Mouse (Mus musculus) ES-E14 (cell line): ENCODE measurements around the gene Nat8f2. TPM values are rescaled to one million over a fixed set of nuclear protein-coding genes. Genes with fewer than 3 reads are reported as not detected.
"Not testable (repeated sequence)": the region's sequence is repeated elsewhere in the genome, so short reads cannot be mapped to it uniquely, and the experiment has no call there.

ENCODE experiments used
- DNase-seq: peaks from one replicate; pipeline ENCODE4 v3.0.0-alpha.2; 2013; ENCODE audit warnings: low read depth, low spot score
- H3K27ac ChIP-seq: 2 replicates; pipeline ENCODE4 v1.5.1; 2012; ENCODE audit warnings: low read depth, mild to moderate bottlenecking, low read length, moderate library complexity, mixed read lengths; ENCODE audit not compliant: poor library complexity, insufficient read depth, severe bottlenecking
- H3K36me3 ChIP-seq: 2 replicates; pipeline ENCODE4 v1.6.1; 2012; ENCODE audit warnings: mild to moderate bottlenecking, low read length, moderate library complexity, mixed read lengths; ENCODE audit not compliant: control insufficient read depth, poor library complexity, insufficient read depth, severe bottlenecking
- H3K4me1 ChIP-seq, 2 experiments: fragments of 150-350 bp in 1 of 2; sonication (generic) in 1 of 2; 2 replicates each; pipeline ENCODE4 v1.6.1; 2012; ENCODE audit warnings: low read length in 2 of 2, mild to moderate bottlenecking in 1 of 2, mixed read lengths in 1 of 2; ENCODE audit not compliant: control insufficient read depth in 2 of 2, insufficient read depth in 2 of 2, poor library complexity in 1 of 2
- H3K4me3 ChIP-seq, 2 experiments: fragments of 150-350 bp in 1 of 2; sonication (generic) in 1 of 2; 2 replicates each; pipeline ENCODE4 v1.5.1; 2012; ENCODE audit warnings: low read length in 2 of 2, low read depth in 1 of 2, mild to moderate bottlenecking in 1 of 2, mixed read lengths in 1 of 2; ENCODE audit not compliant: insufficient read depth in 1 of 2, poor library complexity in 1 of 2, severe bottlenecking in 1 of 2
- H3K9ac ChIP-seq: 2 replicates; pipeline ENCODE4 v1.6.1; 2012; ENCODE audit warnings: low read depth, mild to moderate bottlenecking, low read length, mixed read lengths; ENCODE audit not compliant: poor library complexity, insufficient read depth, severe bottlenecking
- H3K9me3 ChIP-seq: fragments of 150-350 bp; sonication (generic); 2 replicates; pipeline ENCODE4 v1.6.1; 2012; ENCODE audit warnings: low read depth, mild to moderate bottlenecking, low read length; ENCODE audit not compliant: control insufficient read depth, insufficient read depth
- CHD2 ChIP-seq: IDR thresholded peaks from 2 replicates; pipeline ENCODE4 v1.6.1; 2014; ENCODE audit warnings: mild to moderate bottlenecking, low read depth, low read length, inconsistent platforms
- HCFC1 ChIP-seq: IDR thresholded peaks from 2 replicates; pipeline ENCODE4 v1.6.1; 2012; ENCODE audit warnings: low read length, inconsistent platforms, borderline replicate concordance; ENCODE audit not compliant: insufficient read depth
- MAFK ChIP-seq: IDR thresholded peaks from 2 replicates; pipeline ENCODE4 v1.6.1; 2014; ENCODE audit warnings: mild to moderate bottlenecking, low read depth, low read length, inconsistent platforms; ENCODE audit not compliant: insufficient read depth
- ZC3H11A ChIP-seq: IDR thresholded peaks from 2 replicates; pipeline ENCODE4 v1.6.1; 2012; ENCODE audit warnings: low read depth, mild to moderate bottlenecking, inconsistent platforms, low read length, borderline replicate concordance
- ZNF384 ChIP-seq: IDR thresholded peaks from 2 replicates; pipeline ENCODE4 v1.6.1; 2012; ENCODE audit warnings: low read depth, low read length, inconsistent platforms
- in situ Hi-C, 2 experiments: fragments of 600-800 bp; cut with MboI; formaldehyde crosslinking; loops; one replicate each; pipeline ENCODE4 v1.15.1; 2025; ENCODE audit warnings: low sequenced_read_pairs in 2 of 2, inconsistent platforms in 1 of 2; ENCODE audit not compliant: unreplicated experiment in 2 of 2
- total RNA-seq: library from RNA; depleted of rRNA; stranded (reverse); fragments of 300-350 nt; gene quantifications from 2 replicates; pipeline ENCODE4 v1.2.3, GENCODE M21; 2012

Gene Nat8f2
- total RNA-seq, 1 experiment, result 1.0 TPM

GRCm38 (mm10) chr6:85911587-85911986, 42.6 kb upstream of the Nat8f2 start, which contains the start of gene Tprkb:
Gene Tprkb (plus strand): TSS chr6:85911865.
- TF ChIP-seq CHD2 (no peak), MAFK (no peak), HCFC1 (no peak), ZNF384 (no peak), ZC3H11A (no peak)
- H3K4me3 ChIP-seq, result no peak within 1 kb of the TSS

GRCm38 (mm10) chr6:85909704-85910103, 40.7 kb upstream of the Nat8f2 start:
- in situ Hi-C loops, result no loop called here
- H3K9ac ChIP-seq, result no peak overlapping the region
- TF ChIP-seq MAFK, result no peak
- TF ChIP-seq CHD2, result no peak
- TF ChIP-seq ZNF384, result no peak
- TF ChIP-seq ZC3H11A, result no peak
- TF ChIP-seq HCFC1, result no peak
- DNase-seq, result no peak
- H3K4me3 ChIP-seq, result no peak overlapping the region
- H3K36me3 ChIP-seq, result no peaks in the 10 kb centered on the region
- no peak overlapping the region for H3K27ac ChIP-seq
- no peaks in the 10 kb centered on the region for H3K9me3 ChIP-seq
- H3K4me1 ChIP-seq, result no peaks in the 10 kb centered on the region

More at GRCm38 (mm10) chr6:85911587-85911986, 42.6 kb upstream of the Nat8f2 start, which contains the start of gene Tprkb:
- in situ Hi-C loops, result no loop called here
- Histone ChIP-seq H3K4me1 (no peaks in the 10 kb centered on the region), H3K9me3 (no peaks in the 10 kb centered on the region), H3K27ac (no peak within 1 kb of the TSS), H3K36me3 (no peaks in the 10 kb centered on the region), H3K9ac (no peak within 1 kb of the TSS)
- no peak for DNase-seq

GRCm38 (mm10) chr6:85908341-85908740, 39.4 kb upstream of the Nat8f2 start:
- DNase-seq, result no peak
- Histone ChIP-seq H3K9me3 (no peaks in the 10 kb centered on the region), H3K27ac (no peak overlapping the region), H3K4me1 (peaks cover 3 to 6% of the 10 kb centered on the region in 2 experiments; a peak in 1 of 4 replicates), H3K36me3 (no peaks in the 10 kb centered on the region), H3K4me3 (no peak overlapping the region), H3K9ac (no peak overlapping the region)
- TF ChIP-seq ZC3H11A (no peak), ZNF384 (no peak), CHD2 (no peak), MAFK (no peak), HCFC1 (no peak)
- in situ Hi-C loops, result no loop called here

GRCm38 (mm10) chr6:85906911-85907351, 38.0 kb upstream of the Nat8f2 start:
- H3K9ac ChIP-seq, H3K4me3 ChIP-seq, H3K9me3 ChIP-seq, H3K36me3 ChIP-seq, H3K4me1 ChIP-seq, DNase-seq, H3K27ac ChIP-seq, in situ Hi-C loops: not testable (repeated sequence)

- H3K27ac ChIP-seq, H3K4me1 ChIP-seq, in situ Hi-C loops, H3K9me3 ChIP-seq, DNase-seq, H3K36me3 ChIP-seq: not testable (repeated sequence)
- peak within 1 kb of the TSS; percentile 79 for H3K9ac ChIP-seq
- H3K4me3 ChIP-seq, result peak within 1 kb of the TSS; percentile 66 to 79
Observed at GRCm38 (mm10) chr6:85904642-85905061, 35.7 kb upstream of the Nat8f2 start, which contains the start of gene Nat8f4. Gene Nat8f4 (minus strand): TSS chr6:85904884.
